Mouse (Mus musculus): ENCODE results near the gene Edem3. TPM values are rescaled to one million over a fixed set of nuclear protein-coding genes. Genes with fewer than 3 reads are reported as not detected.

Edem3 gene
- 16.2 and 18.5 TPM in 2 replicates for total RNA-seq (2014; rRNA removed)
- 4.1 and 4.5 TPM in 2 replicates for polyA plus RNA-seq (2012; rRNA removed)

DNA sequence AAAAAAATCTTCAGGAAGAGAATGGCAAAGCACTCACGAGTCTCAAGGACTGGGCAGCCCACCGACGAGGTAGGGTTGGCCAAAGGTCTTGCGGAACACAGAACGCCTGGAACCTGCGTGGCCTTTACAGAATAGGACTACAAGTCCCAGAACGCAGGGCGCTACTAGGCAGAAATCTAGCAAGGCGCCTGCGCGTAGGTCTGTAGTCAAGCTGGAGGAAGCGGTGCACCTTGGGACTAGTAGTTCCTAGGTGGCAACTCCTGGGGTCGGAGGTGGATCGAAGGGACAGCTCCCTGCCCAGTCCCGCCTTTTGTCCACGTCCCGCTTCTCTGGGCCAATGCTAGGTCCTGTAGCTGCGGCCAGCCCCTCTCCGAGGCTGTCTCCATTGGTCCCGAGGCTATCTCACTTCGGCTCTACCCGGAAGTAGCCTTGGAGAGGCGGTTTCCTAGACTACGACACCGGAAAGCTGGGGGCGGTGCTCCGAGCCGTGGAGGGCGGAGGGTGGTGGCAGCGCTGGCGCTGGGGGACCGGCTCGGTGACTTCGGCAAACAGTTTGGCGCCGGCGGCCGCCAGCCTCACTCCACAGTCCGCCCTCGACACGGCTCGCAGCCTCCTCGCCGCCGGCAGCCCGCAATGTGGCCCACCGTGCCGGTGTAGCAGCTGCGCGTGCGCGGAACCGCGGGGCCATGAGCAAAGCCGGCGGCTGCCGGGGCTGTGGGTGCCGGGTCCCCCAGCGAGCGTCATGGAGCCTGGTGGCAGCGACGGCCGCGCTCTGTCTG, at the start of gene Edem3:
TSS of gene Edem3 (plus strand) at position 491 of the 779 bp plus-strand sequence.
- Histone ChIP-seq H3K36me3 (ENCODE audit: control insufficient read depth, insufficient read depth, low read length) (peaks cover 4% of the 10 kb centered on the region; the same call in 1 of the 2 replicates), H3K4me1 (ENCODE audit: control insufficient read depth, insufficient read depth, low read length) (peaks cover 7% of the 10 kb centered on the region), H3K4me3 (ENCODE audit: insufficient read depth, low read depth, low read length) (peak within 1 kb of the TSS; percentile 86), H3K79me2 (ENCODE audit: control insufficient read depth, insufficient read depth, low read length) (peaks cover 10% of the 10 kb centered on the region; the same call in 1 of the 2 replicates), H3K9ac (ENCODE audit: low read depth, low read length) (peak within 1 kb of the TSS; percentile 92), H3K27ac (replicated peaks; ENCODE audit: insufficient read depth, low read depth, low read length) (peak within 1 kb of the TSS; percentile 63), H3K27me3 (ENCODE audit: control insufficient read depth, insufficient read depth, low read length) (no peaks in the 10 kb centered on the region)
- peak; percentile 93 for TF ChIP-seq POLR2A (IDR thresholded peaks at IDR 0.05; ENCODE audit: extremely low read depth, insufficient read depth, low read length)
- no peak for TF ChIP-seq CTCF (IDR thresholded peaks at IDR 0.05; ENCODE audit: low read depth, low read length)
- under 1% methylated on average over 64 of the region's 64 CpGs for WGBS
- peak; percentile 99 for DNase-seq (ENCODE audit: extremely low read depth, low read depth, low spot score)

DNA sequence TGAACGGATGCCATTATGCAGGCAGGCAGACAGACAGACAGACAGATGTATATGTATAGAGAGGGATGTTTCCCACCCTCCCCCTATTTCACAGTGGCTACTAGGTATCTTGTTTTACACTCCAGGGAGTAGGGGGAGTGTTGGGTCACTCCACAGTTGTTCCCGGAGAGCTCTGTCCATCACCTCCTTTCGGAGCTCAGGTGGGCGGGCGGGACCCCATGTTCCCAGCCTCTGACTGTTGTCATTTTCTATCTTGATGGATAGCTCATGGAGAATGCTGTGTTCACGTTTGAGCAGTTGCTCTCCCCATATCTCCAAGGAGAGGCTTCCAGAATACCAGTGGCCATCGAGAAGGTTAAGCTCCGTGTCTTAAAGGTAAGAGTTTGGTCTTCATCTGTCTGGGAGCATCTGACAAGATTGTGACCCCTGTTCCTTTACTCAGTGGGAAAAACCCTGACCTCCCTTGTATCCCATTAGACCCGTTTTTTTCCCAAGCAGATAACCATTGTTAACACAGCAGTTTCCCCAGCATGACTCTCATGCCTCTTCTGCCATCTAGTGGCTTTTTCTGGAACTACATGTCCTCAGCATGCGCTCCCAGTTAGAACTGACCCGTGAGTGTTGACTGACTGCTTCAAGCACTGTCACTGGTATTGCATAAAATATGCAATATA, 49.3 kb upstream of the Edem3 start:
- H3K27me3 ChIP-seq (ENCODE audit: control insufficient read depth, insufficient read depth, low read length), result no peaks in the 10 kb centered on the region
- H3K4me3 ChIP-seq (ENCODE audit: insufficient read depth, low read depth, low read length), result no peak overlapping the region
- WGBS, result 44% methylated on average over 11 of the region's 11 CpGs
- peaks cover 6% of the 10 kb centered on the region for H3K4me1 ChIP-seq (ENCODE audit: control insufficient read depth, insufficient read depth, low read length)
- H3K79me2 ChIP-seq (ENCODE audit: control insufficient read depth, insufficient read depth, low read length), result no peaks in the 10 kb centered on the region
- DNase-seq (ENCODE audit: extremely low read depth, low read depth, low spot score), result peak; percentile 61
- H3K36me3 ChIP-seq (ENCODE audit: control insufficient read depth, insufficient read depth, low read length), result no peaks in the 10 kb centered on the region
- no peak overlapping the region for H3K27ac ChIP-seq (replicated peaks; ENCODE audit: insufficient read depth, low read depth, low read length)
- TF ChIP-seq POLR2A (IDR thresholded peaks at IDR 0.05; ENCODE audit: extremely low read depth, insufficient read depth, low read length) (no peak), CTCF (IDR thresholded peaks at IDR 0.05; ENCODE audit: low read depth, low read length) (peak; percentile 68)
- H3K9ac ChIP-seq (ENCODE audit: low read depth, low read length), result no peak overlapping the region

DNA sequence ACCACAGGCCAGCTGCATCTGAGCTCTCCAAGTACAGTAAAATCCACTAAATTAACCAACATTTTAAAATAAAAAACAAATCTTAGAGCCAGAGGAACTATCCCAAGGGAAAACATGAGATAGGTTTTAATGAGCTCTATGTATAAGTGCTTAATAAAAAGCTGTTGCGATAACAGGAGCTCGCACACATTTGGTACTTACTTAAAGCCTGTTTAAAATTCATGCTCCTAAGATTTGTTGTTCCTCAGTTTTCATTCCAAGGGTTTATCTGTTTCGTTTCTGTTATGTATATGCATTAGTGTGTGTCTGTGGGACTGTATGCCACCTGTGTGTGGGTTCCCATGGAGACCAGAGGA, 48.8 kb upstream of the Edem3 start:
- Histone ChIP-seq H3K4me1 (ENCODE audit: control insufficient read depth, insufficient read depth, low read length) (peaks cover 9% of the 10 kb centered on the region), H3K36me3 (ENCODE audit: control insufficient read depth, insufficient read depth, low read length) (no peaks in the 10 kb centered on the region), H3K9ac (ENCODE audit: low read depth, low read length) (no peak overlapping the region), H3K27me3 (ENCODE audit: control insufficient read depth, insufficient read depth, low read length) (no peaks in the 10 kb centered on the region), H3K79me2 (ENCODE audit: control insufficient read depth, insufficient read depth, low read length) (no peaks in the 10 kb centered on the region), H3K4me3 (ENCODE audit: insufficient read depth, low read depth, low read length) (no peak overlapping the region), H3K27ac (replicated peaks; ENCODE audit: insufficient read depth, low read depth, low read length) (no peak overlapping the region)
- no peak for DNase-seq (ENCODE audit: extremely low read depth, low read depth, low spot score)
- TF ChIP-seq CTCF (IDR thresholded peaks at IDR 0.05; ENCODE audit: low read depth, low read length) (no peak), POLR2A (IDR thresholded peaks at IDR 0.05; ENCODE audit: extremely low read depth, insufficient read depth, low read length) (no peak)
- 88% methylated on average over 3 of the region's 3 CpGs for WGBS

DNA sequence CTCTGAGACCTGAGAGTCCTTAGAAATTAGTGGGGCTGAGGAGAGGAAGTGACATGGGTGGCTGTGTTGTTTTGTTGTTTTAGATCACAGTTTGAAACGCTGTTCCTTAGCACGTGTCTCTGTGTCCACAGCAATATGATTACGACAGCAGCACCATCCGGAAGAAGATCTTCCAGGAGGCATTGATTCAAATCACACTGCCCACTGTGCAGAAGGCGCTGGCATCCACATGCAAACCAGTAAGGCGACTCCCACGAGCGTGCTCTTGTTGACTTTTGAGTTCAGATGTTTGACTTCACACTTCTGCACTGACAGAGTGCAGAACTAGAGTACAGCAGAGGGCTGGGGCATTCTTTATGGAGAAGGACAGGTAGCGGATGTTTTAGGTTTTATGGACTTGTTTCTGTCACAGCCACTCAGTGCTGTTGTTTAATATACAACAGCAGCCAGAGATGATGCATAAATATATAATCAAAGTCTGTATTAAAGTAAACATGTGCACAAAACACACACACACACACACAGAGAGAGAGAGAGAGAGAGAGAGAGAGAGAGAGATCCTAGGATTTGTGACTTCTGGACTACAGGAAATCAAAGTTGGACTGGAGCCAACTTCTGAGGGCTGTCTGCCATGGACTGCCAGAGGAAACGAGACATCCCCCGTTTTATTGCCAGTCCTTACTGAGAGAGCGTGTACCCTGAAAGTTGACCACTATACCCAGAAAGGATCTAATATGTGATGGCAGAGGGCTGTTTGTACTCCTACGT, 46.0 kb upstream of the Edem3 start:
- Histone ChIP-seq H3K27ac (replicated peaks; ENCODE audit: insufficient read depth, low read depth, low read length) (no peak overlapping the region), H3K4me3 (ENCODE audit: insufficient read depth, low read depth, low read length) (no peak overlapping the region), H3K9ac (ENCODE audit: low read depth, low read length) (no peak overlapping the region), H3K4me1 (ENCODE audit: control insufficient read depth, insufficient read depth, low read length) (peaks cover 9% of the 10 kb centered on the region), H3K79me2 (ENCODE audit: control insufficient read depth, insufficient read depth, low read length) (no peaks in the 10 kb centered on the region), H3K36me3 (ENCODE audit: control insufficient read depth, insufficient read depth, low read length) (no peaks in the 10 kb centered on the region), H3K27me3 (ENCODE audit: control insufficient read depth, insufficient read depth, low read length) (no peaks in the 10 kb centered on the region)
- TF ChIP-seq POLR2A (IDR thresholded peaks at IDR 0.05; ENCODE audit: extremely low read depth, insufficient read depth, low read length), result no peak
- no peak for TF ChIP-seq CTCF (IDR thresholded peaks at IDR 0.05; ENCODE audit: low read depth, low read length)
- peak; percentile 74 for DNase-seq (ENCODE audit: extremely low read depth, low read depth, low spot score)
- 13% methylated on average over 13 of the region's 13 CpGs for WGBS

DNA sequence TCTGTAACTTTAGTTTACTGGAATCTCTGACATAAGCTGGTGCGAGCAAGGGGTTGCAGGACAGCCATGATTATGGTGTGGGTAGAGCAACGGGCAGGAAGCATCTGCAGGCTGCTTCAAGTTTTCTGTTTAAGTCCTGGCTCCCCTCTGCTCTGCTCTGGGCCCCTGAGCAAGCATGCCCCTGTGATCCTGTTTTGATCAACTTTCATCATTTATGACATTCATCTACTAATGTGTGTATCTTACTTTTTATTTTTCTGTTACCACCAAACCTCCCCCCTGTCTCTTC, 45.5 kb upstream of the Edem3 start:
- Histone ChIP-seq H3K27ac (replicated peaks; ENCODE audit: insufficient read depth, low read depth, low read length) (no peak overlapping the region), H3K79me2 (ENCODE audit: control insufficient read depth, insufficient read depth, low read length) (no peaks in the 10 kb centered on the region), H3K36me3 (ENCODE audit: control insufficient read depth, insufficient read depth, low read length) (no peaks in the 10 kb centered on the region), H3K9ac (ENCODE audit: low read depth, low read length) (no peak overlapping the region), H3K4me3 (ENCODE audit: insufficient read depth, low read depth, low read length) (no peak overlapping the region), H3K27me3 (ENCODE audit: control insufficient read depth, insufficient read depth, low read length) (no peaks in the 10 kb centered on the region), H3K4me1 (ENCODE audit: control insufficient read depth, insufficient read depth, low read length) (peaks cover 9% of the 10 kb centered on the region)
- TF ChIP-seq POLR2A (IDR thresholded peaks at IDR 0.05; ENCODE audit: extremely low read depth, insufficient read depth, low read length), result no peak
- DNase-seq (ENCODE audit: extremely low read depth, low read depth, low spot score), result no peak
- WGBS, result 62% methylated on average over 2 of the region's 2 CpGs
